ENCODE assay signal across 7 mouse cellular contexts in genomic region chr9:105394720-105395119, GRCm38 (mm10). TPM values are rescaled to one million over a fixed set of nuclear protein-coding genes. Genes with fewer than 3 reads are reported as not detected.
DNase-seq lines count a peak whose midpoint lies in the region; ATAC-seq and TF ChIP-seq lines count a peak whose summit lies in the region.

No protein-coding gene starts in this region.

- H3K9ac ChIP-seq in forebrain, embryonic 14.5 days (ENCODE audit: low read length): peak overlapping the region; percentile 64; the same call in 1 of the 2 replicates
- peak overlapping the region; percentile 45 for H3K9ac ChIP-seq in liver, embryonic 15.5 days

- H3K27me3 ChIP-seq in thymus, adult 2 months (ENCODE audit: control insufficient read depth, insufficient read depth, low read length): no peaks in the 10 kb centered on the region
- no peaks in the 10 kb centered on the region for H3K27me3 ChIP-seq in forebrain, embryonic 14.5 days (replicated peaks; ENCODE audit: control insufficient read depth, insufficient read depth, low read length)
- peaks cover 22% of the 10 kb centered on the region for H3K27me3 ChIP-seq in liver, embryonic 15.5 days

- ATAC-seq in forebrain, embryonic 14.5 days: peak; percentile 40
- ATAC-seq in liver, embryonic 15.5 days (ENCODE audit: insufficient read depth): no peak
- no peak for ATAC-seq in monocyte, adult 5-6 weeks (replicated peaks; ENCODE audit: insufficient number of reproducible peaks, low FRiP score, low TSS enrichment, poor library complexity, severe bottlenecking)

- DNase-seq in thymus, adult 2 months: no peak
- no peak for DNase-seq in thymus, postnatal 0 days (ENCODE audit: low spot score)
- DNase-seq in forebrain, embryonic 14.5 days (ENCODE audit: low spot score): no peak
- no peak for DNase-seq in retina, embryonic 14.5 days (ENCODE audit: low spot score)
- DNase-seq in embryo, embryonic 9.5 days (ENCODE audit: extremely low spot score): no peak

- H3K9me3 ChIP-seq in forebrain, embryonic 14.5 days (replicated peaks; ENCODE audit: control insufficient read depth, low read length): no peaks in the 10 kb centered on the region
- H3K9me3 ChIP-seq in liver, embryonic 15.5 days (replicated peaks): no peaks in the 10 kb centered on the region

- H3K4me2 ChIP-seq in forebrain, embryonic 14.5 days (ENCODE audit: low read length): peak overlapping the region; percentile 67
- H3K4me2 ChIP-seq in liver, embryonic 15.5 days: peak overlapping the region; percentile 80

- H3K27ac ChIP-seq in thymus, adult 2 months (ENCODE audit: control insufficient read depth, insufficient read depth, low read length): no peak overlapping the region
- no peak overlapping the region for H3K27ac ChIP-seq in forebrain, embryonic 14.5 days (ENCODE audit: low read depth, low read length)
- no peak overlapping the region for H3K27ac ChIP-seq in liver, embryonic 15.5 days (replicated peaks)

- H3K36me3 ChIP-seq in thymus, adult 2 months (ENCODE audit: control insufficient read depth, insufficient read depth, low read length): no peaks in the 10 kb centered on the region
- peaks cover 7% of the 10 kb centered on the region; the same call in 1 of the 2 replicates for H3K36me3 ChIP-seq in forebrain, embryonic 14.5 days (ENCODE audit: control insufficient read depth, insufficient read depth, low read length)
- peaks cover 10% of the 10 kb centered on the region for H3K36me3 ChIP-seq in liver, embryonic 15.5 days (replicated peaks)

- TF ChIP-seq POLR2A in thymus, adult 2 months (IDR thresholded peaks at IDR 0.05; ENCODE audit: control insufficient read depth, extremely low read depth, insufficient read depth, low read length, poor library complexity): no peak

- no peaks in the 10 kb centered on the region for H3K4me1 ChIP-seq in thymus, adult 2 months (replicated peaks; ENCODE audit: control insufficient read depth, insufficient read depth, low read length)
- peaks cover 5% of the 10 kb centered on the region for H3K4me1 ChIP-seq in forebrain, embryonic 14.5 days (ENCODE audit: control insufficient read depth, insufficient read depth, low read length)
- peaks cover 27% of the 10 kb centered on the region for H3K4me1 ChIP-seq in liver, embryonic 15.5 days (replicated peaks)

- H3K4me3 ChIP-seq in thymus, adult 2 months (ENCODE audit: control insufficient read depth, insufficient read depth, low read length): peak overlapping the region; percentile 84; the same call in 1 of the 2 replicates
- H3K4me3 ChIP-seq in forebrain, embryonic 14.5 days (ENCODE audit: low read depth, low read length): peak overlapping the region; percentile 52
- peak overlapping the region; percentile 78 for H3K4me3 ChIP-seq in liver, embryonic 15.5 days (replicated peaks)

- TF ChIP-seq CTCF in thymus, adult 2 months (IDR thresholded peaks at IDR 0.05; ENCODE audit: borderline replicate concordance, control insufficient read depth, extremely low read depth, insufficient read depth, low read length, poor library complexity): no peak

- 22% methylated on average over 11 of the region's 11 CpGs for WGBS in thymus, adult 2 months
- 11% methylated on average over 11 of the region's 11 CpGs for WGBS in forebrain, embryonic 14.5 days
- 12% methylated on average over 11 of the region's 11 CpGs for WGBS in liver, embryonic 15.5 days (ENCODE audit: insufficient replicate concordance)

RNA-seq across cellular contexts. Expression of gene Aste1, which starts 0.5 kb away (rescaled TPM):
- 11.4 and 12.6 TPM in 2 replicates for polyA plus RNA-seq in thymus, adult 2 months (2012; rRNA removed)
- 16.0 and 17.3 TPM in 2 replicates for polyA plus RNA-seq in thymus, postnatal 0 days (2015; fragmentation: Nextera tagmentation; extraction: Ambion mirVana)
- polyA plus RNA-seq in forebrain, embryonic 14.5 days (2014; fragmentation: Nextera tagmentation; extraction: Ambion mirVana): 14.1 and 14.6 TPM in 2 replicates
- 4.1 TPM in 2 replicates for polyA plus RNA-seq in liver, embryonic 15.5 days (2015; fragmentation: Nextera tagmentation; extraction: Ambion mirVana)
- total RNA-seq in monocyte, adult 5-6 weeks (2017): 7.1 to 18.5 TPM (median 15.5 TPM) in 3 replicates

RNA-seq across cellular contexts. Expression of gene Nek11, which starts 0.6 kb away (rescaled TPM):
- 0.06 and 0.11 TPM in 2 replicates for polyA plus RNA-seq in thymus, adult 2 months (2012; rRNA removed)
- polyA plus RNA-seq in thymus, postnatal 0 days (2015; fragmentation: Nextera tagmentation; extraction: Ambion mirVana): 0.53 and 0.62 TPM in 2 replicates
- 1.7 and 2.4 TPM in 2 replicates for polyA plus RNA-seq in forebrain, embryonic 14.5 days (2014; fragmentation: Nextera tagmentation; extraction: Ambion mirVana)
- polyA plus RNA-seq in liver, embryonic 15.5 days (2015; fragmentation: Nextera tagmentation; extraction: Ambion mirVana): 0.05 TPM in 2 replicates
- total RNA-seq in monocyte, adult 5-6 weeks (2017): not detected in 3 replicates
